Mouse (Mus musculus) heart, adult 2 months (tissue): ENCODE measurements around the gene Zbtb8os. TPM values are rescaled to one million over a fixed set of nuclear protein-coding genes. Genes with fewer than 3 reads are reported as not detected.

Source experiments
- DNase-seq, 2 experiments: peaks; one replicate each; pipeline ENCODE4 v3.0.0; 2021
- H3K27ac ChIP-seq: fragments of 200-600 bp; 2 replicates; pipeline ENCODE4 v1.8.1; 2022
- H3K27me3 ChIP-seq: fragments of 200-500 bp; 2 replicates; pipeline ENCODE4 v1.6.1; 2012; ENCODE audit warnings: mild to moderate bottlenecking, low read length, inconsistent platforms, mixed read lengths; ENCODE audit not compliant: control insufficient read depth, insufficient read depth
- H3K36me3 ChIP-seq: fragments of 200-500 bp; 2 replicates; pipeline ENCODE4 v1.6.1; 2012; ENCODE audit warnings: low read length, inconsistent platforms; ENCODE audit not compliant: control insufficient read depth, insufficient read depth
- H3K4me1 ChIP-seq: fragments of 200-500 bp; 2 replicates; pipeline ENCODE4 v1.6.1; 2011; ENCODE audit warnings: low read length; ENCODE audit not compliant: control insufficient read depth, insufficient read depth
- H3K4me3 ChIP-seq: fragments of 200-600 bp; 2 replicates; pipeline ENCODE4 v1.8.1; 2022
- H3K79me2 ChIP-seq: fragments of 200-500 bp; replicated peaks from 2 replicates; pipeline ENCODE4 v1.6.1; 2012; ENCODE audit warnings: mild to moderate bottlenecking, inconsistent platforms, low read length, moderate library complexity, mixed read lengths; ENCODE audit not compliant: control insufficient read depth, insufficient read depth
- H3K9ac ChIP-seq: fragments of 200-500 bp; 2 replicates; pipeline ENCODE4 v1.6.1; 2012; ENCODE audit warnings: low read depth, mild to moderate bottlenecking, control low read depth, inconsistent platforms, low read length, mixed read lengths
- CTCF ChIP-seq: fragments of 200-600 bp; IDR thresholded peaks from 2 replicates; pipeline ENCODE4 v1.8.1; 2022; ENCODE audit warnings: antibody characterized with exemption, mild to moderate bottlenecking, moderate library complexity
- EP300 ChIP-seq: fragments of 200-500 bp; IDR thresholded peaks from 2 replicates; pipeline ENCODE4 v1.6.1; 2011; ENCODE audit warnings: low read depth, low read length, control low read depth; ENCODE audit not compliant: insufficient read depth
- POLR2A ChIP-seq: fragments of 200-500 bp; IDR thresholded peaks from 2 replicates; pipeline ENCODE4 v1.6.1; 2011; ENCODE audit warnings: mild to moderate bottlenecking, low read depth, low read length, control low read depth; ENCODE audit not compliant: insufficient read depth
- WGBS: fragments of 180-500 bp; shearing (Covaris S2); methylation state at CpG from one replicate; pipeline ENCODE4 v1.1.7; 2018; 5-methylcytosine and 5-hydroxymethylcytosine counted together
- intact Hi-C: fragments of 180-260 bp; cut with DNase I; formaldehyde crosslinking; loops from one replicate; pipeline ENCODE4 v1.15.1; 2025
- polyA plus RNA-seq: library from polyadenylated mRNA; depleted of rRNA; stranded (reverse); fragments of >200 nt; gene quantifications from 2 replicates; pipeline ENCODE4 v1.2.3, GENCODE M21; 2012
- total RNA-seq, 2 experiments: library from RNA; stranded (reverse); gene quantifications; 2 replicates each; pipeline ENCODE4 v1.2.3; 2021

Gene Zbtb8os
- total and polyA plus RNA-seq, 3 experiments: 9.1 to 27.2 (median 19.5) TPM

GRCm38 (mm10) chr4:129299121-129299520, 36.4 kb upstream of the Zbtb8os start:
- intact Hi-C loops: no loop called here
- Histone ChIP-seq H3K4me3 (no peak overlapping the region), H3K27me3 (no peaks in the 10 kb centered on the region), H3K36me3 (no peaks in the 10 kb centered on the region), H3K9ac (no peak overlapping the region), H3K27ac (no peak overlapping the region), H3K4me1 (peaks cover 3% of the 10 kb centered on the region; the same call in 1 of the 2 replicates), H3K79me2 (no peaks in the 10 kb centered on the region)
- TF ChIP-seq EP300 (no peak), CTCF (no peak), POLR2A (no peak)
- 60% methylated on average over 10 of the region's 10 CpGs for WGBS
- no peak for DNase-seq

- no peak for DNase-seq
- Histone ChIP-seq H3K79me2 (no peaks in the 10 kb centered on the region), H3K4me3 (no peak overlapping the region), H3K36me3 (peaks cover 4% of the 10 kb centered on the region), H3K27ac (no peak overlapping the region), H3K4me1 (peaks cover under 1% of the 10 kb centered on the region), H3K9ac (no peak overlapping the region), H3K27me3 (no peaks in the 10 kb centered on the region)
- 68% methylated on average over 5 of the region's 5 CpGs for WGBS
- TF ChIP-seq CTCF (no peak), POLR2A (no peak), EP300 (no peak)
- intact Hi-C loops: no loop called here
These were observed 32.1 kb upstream of the Zbtb8os start for GRCm38 (mm10) chr4:129303401-129303800.

- Histone ChIP-seq H3K27me3 (no peaks in the 10 kb centered on the region), H3K4me1 (no peaks in the 10 kb centered on the region; the same call in none of the 2 replicates), H3K36me3 (peaks cover 4% of the 10 kb centered on the region), H3K9ac (no peak overlapping the region), H3K79me2 (no peaks in the 10 kb centered on the region), H3K4me3 (no peak overlapping the region), H3K27ac (no peak overlapping the region)
- intact Hi-C loops: no loop called here
- no peak for TF ChIP-seq POLR2A
- TF ChIP-seq EP300: no peak
- TF ChIP-seq CTCF: no peak
- no peak for DNase-seq
- WGBS: 74% methylated on average over 9 of the region's 9 CpGs
These were observed 31.7 kb upstream of the Zbtb8os start for GRCm38 (mm10) chr4:129303816-129304215.

- no peak overlapping the region for H3K9ac ChIP-seq
- H3K79me2 ChIP-seq: no peaks in the 10 kb centered on the region
- WGBS: 17% methylated on average over 1 of the region's 1 CpGs
- TF ChIP-seq CTCF (no peak), POLR2A (no peak), EP300 (no peak)
- no peak overlapping the region for H3K4me3 ChIP-seq
- intact Hi-C loops: no loop called here
- H3K27ac ChIP-seq: no peak overlapping the region
- peaks cover 4% of the 10 kb centered on the region for H3K36me3 ChIP-seq
- no peaks in the 10 kb centered on the region for H3K27me3 ChIP-seq
- no peaks in the 10 kb centered on the region; the same call in none of the 2 replicates for H3K4me1 ChIP-seq
- DNase-seq: no peak
These were observed 31.2 kb upstream of the Zbtb8os start for GRCm38 (mm10) chr4:129304306-129304705.

- Histone ChIP-seq H3K79me2 (no peaks in the 10 kb centered on the region), H3K4me1 (no peaks in the 10 kb centered on the region; the same call in none of the 2 replicates), H3K27me3 (no peaks in the 10 kb centered on the region), H3K27ac (no peak overlapping the region), H3K36me3 (peaks cover 4% of the 10 kb centered on the region), H3K4me3 (no peak overlapping the region), H3K9ac (no peak overlapping the region)
- 90% methylated on average over 1 of the region's 1 CpGs for WGBS
- intact Hi-C loops: no loop called here
- TF ChIP-seq EP300: no peak
- no peak for TF ChIP-seq CTCF
- TF ChIP-seq POLR2A: no peak
- no peak for DNase-seq
These were observed 27.6 kb upstream of the Zbtb8os start for GRCm38 (mm10) chr4:129307936-129308335.

DNA sequence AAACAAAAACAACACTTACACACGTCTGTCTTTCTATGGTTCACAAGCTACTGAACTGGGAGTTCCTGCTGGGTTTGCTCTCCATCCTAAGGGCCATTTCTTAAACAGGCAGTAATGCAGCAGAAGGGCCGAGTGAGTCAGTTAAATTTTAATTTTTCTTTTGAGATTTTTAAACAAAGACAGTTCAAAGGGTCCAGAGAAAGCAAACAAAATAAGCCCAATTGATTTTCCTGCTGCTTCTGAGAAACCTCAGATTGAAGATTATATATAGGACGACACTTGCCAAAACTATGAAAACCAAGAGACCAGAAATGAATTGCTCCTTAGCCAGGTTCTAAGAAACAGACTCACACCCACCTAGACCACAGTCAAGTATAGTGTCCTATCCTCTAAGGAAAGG, 21.6 kb upstream of the Zbtb8os start:
- 77% methylated on average over 3 of the region's 3 CpGs for WGBS
- Histone ChIP-seq H3K4me3 (no peak overlapping the region), H3K36me3 (peaks cover 8% of the 10 kb centered on the region), H3K4me1 (no peaks in the 10 kb centered on the region), H3K27me3 (no peaks in the 10 kb centered on the region), H3K27ac (no peak overlapping the region), H3K79me2 (no peaks in the 10 kb centered on the region), H3K9ac (no peak overlapping the region)
- intact Hi-C loops: no loop called here
- DNase-seq: no peak
- no peak for TF ChIP-seq POLR2A
- TF ChIP-seq EP300: no peak
- no peak for TF ChIP-seq CTCF
